Mouse (Mus musculus): ENCODE measurements around the gene Tmem81. TPM values are rescaled to one million over a fixed set of nuclear protein-coding genes. Genes with fewer than 3 reads are reported as not detected.

Tmem81 gene
- total and polyA plus RNA-seq, 2 experiments, result 1.5 to 1.8 TPM

DNA sequence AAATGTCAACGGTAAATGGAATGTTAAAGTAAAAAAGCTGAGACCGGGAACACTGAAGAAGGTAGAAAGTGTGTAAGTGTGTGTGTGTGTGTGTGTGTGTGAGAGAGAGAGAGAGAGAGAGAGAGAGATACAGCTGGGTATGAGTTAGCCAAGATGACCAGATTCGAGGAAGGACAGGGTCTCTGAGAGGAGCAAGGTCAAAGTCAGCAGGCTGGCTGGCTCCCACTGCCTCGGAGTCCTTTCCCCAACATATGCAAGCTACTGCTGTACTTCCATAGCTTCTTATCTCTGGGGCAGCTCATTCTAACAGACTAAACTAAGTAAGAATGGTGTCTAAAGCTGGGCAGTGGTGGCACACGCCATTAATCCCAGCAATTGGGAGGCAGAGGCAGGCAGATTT, 34.5 kb upstream of the Tmem81 start:
- no peak for TF ChIP-seq POLR2A (IDR thresholded peaks at IDR 0.05; ENCODE audit: extremely low read depth, insufficient read depth, low read length)
- no peak for TF ChIP-seq CTCF (IDR thresholded peaks at IDR 0.05; ENCODE audit: low read depth, low read length)
- Histone ChIP-seq H3K27ac (replicated peaks; ENCODE audit: insufficient read depth, low read depth, low read length) (no peak overlapping the region), H3K79me2 (ENCODE audit: control insufficient read depth, insufficient read depth, low read length) (no peaks in the 10 kb centered on the region), H3K27me3 (ENCODE audit: control insufficient read depth, insufficient read depth, low read length) (no peaks in the 10 kb centered on the region), H3K4me3 (ENCODE audit: insufficient read depth, low read depth, low read length) (no peak overlapping the region), H3K9ac (ENCODE audit: low read depth, low read length) (no peak overlapping the region), H3K36me3 (ENCODE audit: control insufficient read depth, insufficient read depth, low read length) (peaks cover 3% of the 10 kb centered on the region; the same call in 1 of the 2 replicates), H3K4me1 (ENCODE audit: control insufficient read depth, insufficient read depth, low read length) (no peaks in the 10 kb centered on the region)
- no peak for DNase-seq (ENCODE audit: extremely low read depth, low read depth, low spot score)
- 94% methylated on average over 5 of the region's 5 CpGs for WGBS

DNA sequence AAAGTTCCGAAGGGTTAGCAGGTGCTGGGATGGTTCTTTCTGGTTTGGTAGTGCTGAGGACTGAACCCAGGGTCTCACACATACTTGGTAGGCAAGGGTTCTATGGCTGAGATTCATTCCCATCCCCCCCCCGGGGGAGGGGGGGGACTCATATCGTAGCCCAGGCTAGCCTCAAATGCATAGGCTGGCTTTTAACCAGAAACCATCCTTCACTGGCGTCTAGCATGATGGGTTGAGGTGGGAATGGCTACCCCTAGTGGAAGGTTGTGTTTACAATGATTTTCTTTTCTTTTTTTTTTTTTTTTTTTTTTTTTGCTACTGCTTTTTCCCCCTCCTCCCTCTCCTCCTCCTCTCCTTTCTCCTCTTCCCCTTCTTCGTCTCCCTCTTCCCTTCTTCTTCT, 33.5 kb upstream of the Tmem81 start:
- TF ChIP-seq CTCF (IDR thresholded peaks at IDR 0.05; ENCODE audit: low read depth, low read length), result no peak
- no peak for TF ChIP-seq POLR2A (IDR thresholded peaks at IDR 0.05; ENCODE audit: extremely low read depth, insufficient read depth, low read length)
- H3K79me2 ChIP-seq (ENCODE audit: control insufficient read depth, insufficient read depth, low read length), result peaks cover 4% of the 10 kb centered on the region
- H3K9ac ChIP-seq (ENCODE audit: low read depth, low read length), result no peak overlapping the region
- WGBS, result 60% methylated on average over 5 of the region's 5 CpGs
- no peak for DNase-seq (ENCODE audit: extremely low read depth, low read depth, low spot score)
- no peak overlapping the region for H3K27ac ChIP-seq (replicated peaks; ENCODE audit: insufficient read depth, low read depth, low read length)
- no peaks in the 10 kb centered on the region for H3K4me1 ChIP-seq (ENCODE audit: control insufficient read depth, insufficient read depth, low read length)
- no peaks in the 10 kb centered on the region for H3K27me3 ChIP-seq (ENCODE audit: control insufficient read depth, insufficient read depth, low read length)
- H3K4me3 ChIP-seq (ENCODE audit: insufficient read depth, low read depth, low read length), result no peak overlapping the region
- no peaks in the 10 kb centered on the region for H3K36me3 ChIP-seq (ENCODE audit: control insufficient read depth, insufficient read depth, low read length)

GRCm38 (mm10) chr1:132474496-132474895, 31.5 kb upstream of the Tmem81 start:
- H3K4me1 ChIP-seq (ENCODE audit: control insufficient read depth, insufficient read depth, low read length), result peaks cover 8% of the 10 kb centered on the region
- no peak overlapping the region for H3K27ac ChIP-seq (replicated peaks; ENCODE audit: insufficient read depth, low read depth, low read length)
- no peak overlapping the region for H3K4me3 ChIP-seq (ENCODE audit: insufficient read depth, low read depth, low read length)
- WGBS, result 81% methylated on average over 1 of the region's 1 CpGs
- H3K9ac ChIP-seq (ENCODE audit: low read depth, low read length), result no peak overlapping the region
- peaks cover 12% of the 10 kb centered on the region for H3K79me2 ChIP-seq (ENCODE audit: control insufficient read depth, insufficient read depth, low read length)
- H3K36me3 ChIP-seq (ENCODE audit: control insufficient read depth, insufficient read depth, low read length), result no peaks in the 10 kb centered on the region
- no peaks in the 10 kb centered on the region for H3K27me3 ChIP-seq (ENCODE audit: control insufficient read depth, insufficient read depth, low read length)
- TF ChIP-seq CTCF (IDR thresholded peaks at IDR 0.05; ENCODE audit: low read depth, low read length) (no peak), POLR2A (IDR thresholded peaks at IDR 0.05; ENCODE audit: extremely low read depth, insufficient read depth, low read length) (no peak)
- DNase-seq (ENCODE audit: extremely low read depth, low read depth, low spot score), result no peak

DNA sequence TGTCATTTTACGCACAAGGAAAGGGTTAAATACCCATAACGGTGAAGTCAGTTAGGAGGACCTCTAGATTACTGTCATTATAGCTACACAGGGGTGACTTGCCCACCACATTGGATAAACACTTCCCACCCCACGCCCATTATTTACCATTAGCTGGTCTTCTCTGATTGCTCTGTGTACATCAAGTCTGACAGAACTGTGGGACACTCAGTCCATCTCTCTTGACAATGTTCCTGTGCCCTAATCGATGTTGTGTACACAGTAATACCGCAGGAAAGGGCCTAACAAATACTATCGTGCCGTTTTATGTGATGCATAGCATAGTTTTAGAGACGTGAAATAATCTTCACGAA, 29.5 kb upstream of the Tmem81 start:
- TF ChIP-seq CTCF (IDR thresholded peaks at IDR 0.05; ENCODE audit: low read depth, low read length) (no peak), POLR2A (IDR thresholded peaks at IDR 0.05; ENCODE audit: extremely low read depth, insufficient read depth, low read length) (no peak)
- 3% methylated on average over 9 of the region's 9 CpGs for WGBS

DNA sequence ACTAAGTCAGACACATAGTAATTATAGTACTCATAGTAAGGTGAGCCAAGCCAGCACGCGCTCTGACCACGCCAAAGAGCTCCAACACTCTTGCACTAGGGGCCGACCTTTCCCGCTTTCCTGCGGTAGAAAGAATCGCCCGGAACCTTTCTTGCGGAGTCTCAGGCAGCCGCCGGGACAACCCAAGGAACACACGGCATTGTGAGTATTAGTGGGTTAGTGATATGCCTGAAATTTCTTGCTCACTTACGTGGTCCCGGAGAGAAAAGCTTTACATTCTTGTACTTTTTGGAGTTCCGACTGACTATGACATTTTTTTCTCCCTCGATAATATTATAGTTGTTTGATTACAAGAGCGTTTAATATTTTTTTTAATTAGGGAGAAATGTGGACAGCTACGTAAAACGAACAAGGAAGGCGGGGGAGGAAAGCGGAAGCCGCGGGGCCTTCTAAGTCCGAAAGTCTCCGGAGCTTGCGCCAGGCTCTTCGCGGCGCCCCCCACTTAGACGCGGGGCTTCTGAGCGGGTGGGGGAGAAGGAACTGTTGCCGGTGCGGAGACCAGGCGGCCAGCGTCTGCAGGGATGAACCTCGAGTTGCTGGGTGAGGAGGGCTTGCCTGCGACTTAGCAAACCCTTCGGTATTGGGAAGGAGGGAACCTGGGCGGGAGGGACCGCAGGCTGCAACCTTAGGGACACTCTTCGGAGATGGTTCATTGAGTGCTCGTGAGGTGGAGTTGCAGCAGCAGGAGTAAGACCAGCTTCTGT, 28.9 kb upstream of the Tmem81 start, which contains the start of gene Rbbp5:
Gene Rbbp5, plus strand, starts transcription at position 438 of the 764 bp plus-strand sequence.
- peaks cover 16% of the 10 kb centered on the region for H3K79me2 ChIP-seq (ENCODE audit: control insufficient read depth, insufficient read depth, low read length)
- no peaks in the 10 kb centered on the region for H3K36me3 ChIP-seq (ENCODE audit: control insufficient read depth, insufficient read depth, low read length)
- no peaks in the 10 kb centered on the region for H3K27me3 ChIP-seq (ENCODE audit: control insufficient read depth, insufficient read depth, low read length)
- peak within 1 kb of the TSS; percentile 98 for H3K4me3 ChIP-seq (ENCODE audit: insufficient read depth, low read depth, low read length)
- peaks cover 8% of the 10 kb centered on the region for H3K4me1 ChIP-seq (ENCODE audit: control insufficient read depth, insufficient read depth, low read length)
- H3K27ac ChIP-seq (replicated peaks; ENCODE audit: insufficient read depth, low read depth, low read length), result peak within 1 kb of the TSS; percentile 82
- H3K9ac ChIP-seq (ENCODE audit: low read depth, low read length), result peak within 1 kb of the TSS; percentile 97
- DNase-seq (ENCODE audit: extremely low read depth, low read depth, low spot score), result peak; percentile 85
- TF ChIP-seq POLR2A (IDR thresholded peaks at IDR 0.05; ENCODE audit: extremely low read depth, insufficient read depth, low read length), result peak; percentile 42; the same call in 1 of the 2 replicates
- 0 out of 2 replicates have a peak, but pooled peaks have one; percentile 4 for TF ChIP-seq CTCF (IDR thresholded peaks at IDR 0.05; ENCODE audit: low read depth, low read length)
- under 1% methylated on average over 43 of the region's 43 CpGs for WGBS

More for the DNA sequence above, 29.5 kb upstream of the Tmem81 start:
- Histone ChIP-seq H3K9ac (ENCODE audit: low read depth, low read length) (peak overlapping the region; percentile 49), H3K36me3 (ENCODE audit: control insufficient read depth, insufficient read depth, low read length) (no peaks in the 10 kb centered on the region), H3K4me3 (ENCODE audit: insufficient read depth, low read depth, low read length) (peak overlapping the region; percentile 58), H3K27me3 (ENCODE audit: control insufficient read depth, insufficient read depth, low read length) (no peaks in the 10 kb centered on the region), H3K27ac (replicated peaks; ENCODE audit: insufficient read depth, low read depth, low read length) (peak overlapping the region; percentile 74), H3K79me2 (ENCODE audit: control insufficient read depth, insufficient read depth, low read length) (peaks cover 16% of the 10 kb centered on the region), H3K4me1 (ENCODE audit: control insufficient read depth, insufficient read depth, low read length) (peaks cover 8% of the 10 kb centered on the region)
- DNase-seq (ENCODE audit: extremely low read depth, low read depth, low spot score), result no peak

GRCm38 (mm10) chr1:132479438-132479837, 26.6 kb upstream of the Tmem81 start:
- peaks cover 26% of the 10 kb centered on the region for H3K79me2 ChIP-seq (ENCODE audit: control insufficient read depth, insufficient read depth, low read length)
- no peak overlapping the region for H3K9ac ChIP-seq (ENCODE audit: low read depth, low read length)
- H3K27me3 ChIP-seq (ENCODE audit: control insufficient read depth, insufficient read depth, low read length), result no peaks in the 10 kb centered on the region
- H3K4me1 ChIP-seq (ENCODE audit: control insufficient read depth, insufficient read depth, low read length), result peaks cover 8% of the 10 kb centered on the region
- H3K36me3 ChIP-seq (ENCODE audit: control insufficient read depth, insufficient read depth, low read length), result no peaks in the 10 kb centered on the region
- H3K27ac ChIP-seq (replicated peaks; ENCODE audit: insufficient read depth, low read depth, low read length), result no peak overlapping the region
- TF ChIP-seq CTCF (IDR thresholded peaks at IDR 0.05; ENCODE audit: low read depth, low read length), result no peak
- TF ChIP-seq POLR2A (IDR thresholded peaks at IDR 0.05; ENCODE audit: extremely low read depth, insufficient read depth, low read length), result no peak
- WGBS, result 90% methylated on average over 1 of the region's 1 CpGs
- no peak for DNase-seq (ENCODE audit: extremely low read depth, low read depth, low spot score)
- no peak overlapping the region for H3K4me3 ChIP-seq (ENCODE audit: insufficient read depth, low read depth, low read length)

Measured in liver, adult 2 months (tissue).